Mouse (Mus musculus) kidney, postnatal 0 days (tissue): ENCODE data around the gene Kcnh2. TPM values are rescaled to one million over a fixed set of nuclear protein-coding genes. Genes with fewer than 3 reads are reported as not detected.

ENCODE experiments used
- ATAC-seq: fragments of 200-750 bp; cut with Nextera tagmentation; replicated peaks from 2 replicates; pipeline ENCODE4 v1.8.0; 2017; ENCODE audit warnings: low read depth, moderate number of reproducible peaks, moderate TSS enrichment, moderate library complexity; ENCODE audit not compliant: low FRiP score
- DNase-seq: peaks from one replicate; pipeline ENCODE4 v3.0.0-alpha.2; 2016; ENCODE audit warnings: low spot score
- H3K27ac ChIP-seq: fragments of 300-500 bp; sonication (generic); 2 replicates; pipeline ENCODE4 v1.5.1; 2014; ENCODE audit warnings: mild to moderate bottlenecking
- H3K27me3 ChIP-seq: fragments of 300-500 bp; sonication (generic); 2 replicates; pipeline ENCODE4 v1.6.1; 2014; ENCODE audit warnings: low read length, mixed read lengths; ENCODE audit not compliant: insufficient read depth
- H3K36me3 ChIP-seq: fragments of 300-500 bp; sonication (generic); 2 replicates; pipeline ENCODE4 v1.6.1; 2014; ENCODE audit warnings: low read length, mixed read lengths; ENCODE audit not compliant: insufficient read depth
- H3K4me1 ChIP-seq: fragments of 300-500 bp; sonication (generic); replicated peaks from 2 replicates; pipeline ENCODE4 v1.6.1; 2014; ENCODE audit warnings: antibody characterized with exemption, low read length, mixed read lengths; ENCODE audit not compliant: insufficient read depth
- H3K4me2 ChIP-seq: fragments of 300-500 bp; sonication (generic); 2 replicates; pipeline ENCODE4 v1.6.1; 2014; ENCODE audit warnings: mild to moderate bottlenecking, low read length, moderate library complexity, mixed read lengths
- H3K4me3 ChIP-seq: fragments of 300-500 bp; sonication (generic); replicated peaks from 2 replicates; pipeline ENCODE4 v1.5.1; 2014; ENCODE audit warnings: low read depth, low read length
- H3K9ac ChIP-seq: fragments of 300-500 bp; sonication (generic); 2 replicates; pipeline ENCODE4 v1.6.1; 2014; ENCODE audit warnings: low read depth, low read length
- H3K9me3 ChIP-seq: fragments of 300-500 bp; sonication (generic); replicated peaks from 2 replicates; pipeline ENCODE4 v1.6.1; 2016; ENCODE audit warnings: low read length, inconsistent platforms, mixed read lengths
- CTCF ChIP-seq: IDR thresholded peaks from 2 replicates; pipeline ENCODE4 v1.5.1; 2016; ENCODE audit warnings: antibody characterized with exemption, low read depth, mild to moderate bottlenecking, moderate library complexity
- WGBS: fragments of 180-500 bp; shearing (Covaris S2); extraction: QIAGEN DNeasy Blood & Tissue Kit; methylation state at CpG from one replicate; pipeline ENCODE4 v1.1.7; 2014; 5-methylcytosine and 5-hydroxymethylcytosine counted together
- polyA plus RNA-seq: library from polyadenylated mRNA; unstranded; fragments of >200 nt; fragmentation: Nextera tagmentation; extraction: Ambion mirVana; gene quantifications from 2 replicates; pipeline ENCODE4 v1.2.1, GENCODE M21; 2015

Gene Kcnh2
- polyA plus RNA-seq, 1 experiment from 2014 or later = 4.4 TPM

DNA sequence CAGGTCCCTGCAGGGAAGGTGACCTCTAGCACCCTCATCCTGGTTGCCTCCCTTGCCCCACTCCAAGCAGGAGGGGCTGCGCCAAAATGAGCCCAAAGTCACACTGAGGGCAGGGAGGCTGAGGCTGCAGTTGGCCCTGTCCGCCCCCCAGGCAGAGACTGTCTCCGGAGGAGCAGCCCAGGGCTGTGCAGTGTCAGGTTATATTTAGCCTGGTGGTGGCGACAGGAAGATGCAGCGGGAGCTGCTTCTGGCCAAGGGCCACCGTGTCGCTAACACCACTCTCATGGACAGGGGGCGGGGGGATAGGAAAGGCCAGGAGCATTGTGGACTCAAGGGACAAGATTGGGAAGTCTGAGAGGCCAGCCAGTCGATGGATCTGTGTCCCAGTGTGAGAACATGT lies 14.0 kb downstream of the Kcnh2 start:
- TF ChIP-seq CTCF = peak; percentile 25; the same call in 1 of the 2 replicates
- H3K4me2 ChIP-seq = no peak overlapping the region
- ATAC-seq = no peak
- no peaks in the 10 kb centered on the region for H3K36me3 ChIP-seq
- WGBS = 22% methylated on average over 9 of the region's 9 CpGs
- H3K4me1 ChIP-seq = no peaks in the 10 kb centered on the region
- peak; percentile 32 for DNase-seq
- no peaks in the 10 kb centered on the region for H3K27me3 ChIP-seq
- H3K4me3 ChIP-seq = no peak overlapping the region
- H3K27ac ChIP-seq = no peak overlapping the region
- H3K9ac ChIP-seq = no peak overlapping the region
- H3K9me3 ChIP-seq = no peaks in the 10 kb centered on the region

DNA sequence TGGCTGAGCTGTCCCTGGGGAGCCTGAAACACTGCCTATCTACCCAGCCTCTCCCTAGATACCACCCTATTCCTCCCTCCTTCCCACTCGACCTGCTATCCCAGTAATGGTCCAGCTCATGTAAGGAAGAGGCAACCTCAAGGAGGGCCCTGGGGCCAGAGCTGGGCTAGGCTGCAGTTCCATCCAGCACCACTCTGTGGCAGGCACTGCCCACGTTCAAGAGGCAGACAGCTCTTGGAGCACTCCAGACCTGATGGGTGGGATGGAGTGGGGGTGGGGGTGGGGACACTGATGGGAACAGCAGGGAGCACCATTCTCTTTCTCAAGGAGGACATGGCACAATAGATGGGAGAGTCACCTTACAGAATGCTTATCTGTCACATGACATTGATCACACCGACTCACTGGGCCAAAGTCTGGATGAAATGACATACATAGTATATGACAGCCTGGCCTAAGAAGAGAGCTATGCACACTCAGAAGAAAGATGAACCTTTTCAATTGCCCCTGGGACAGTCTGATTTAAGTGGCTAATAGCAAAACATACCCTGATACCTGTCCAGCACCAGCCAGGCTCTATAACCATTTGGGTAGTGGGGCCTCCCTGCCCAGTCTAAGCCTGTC lies 15.4 kb downstream of the Kcnh2 start:
- Histone ChIP-seq H3K4me1 (no peaks in the 10 kb centered on the region), H3K27ac (no peak overlapping the region), H3K27me3 (no peaks in the 10 kb centered on the region), H3K9ac (no peak overlapping the region), H3K4me3 (no peak overlapping the region), H3K9me3 (no peaks in the 10 kb centered on the region), H3K36me3 (no peaks in the 10 kb centered on the region), H3K4me2 (no peak overlapping the region)
- DNase-seq = peak; percentile 72
- peak; percentile 74 for ATAC-seq
- WGBS = 19% methylated on average over 3 of the region's 3 CpGs
- TF ChIP-seq CTCF = peak; percentile 81

DNA sequence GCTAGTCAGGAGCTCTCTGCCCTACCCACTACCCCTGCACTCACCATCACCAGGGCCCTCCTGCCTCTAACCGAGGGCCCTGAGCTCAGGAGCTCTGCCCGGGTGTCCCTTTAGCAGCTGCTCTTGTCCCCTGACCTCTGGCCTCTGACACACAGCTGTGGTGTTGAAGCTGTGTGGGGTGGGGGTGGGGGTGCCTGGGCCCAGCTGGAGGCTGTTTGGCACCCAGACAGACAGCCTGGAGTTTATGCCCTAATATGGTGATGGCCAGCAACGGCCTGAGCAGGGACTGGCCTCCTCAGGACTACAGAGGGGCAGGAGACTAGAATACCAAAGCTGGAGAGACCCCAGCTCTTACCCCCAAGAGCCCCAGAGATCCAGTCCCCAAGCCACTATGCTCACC lies 16.7 kb downstream of the Kcnh2 start:
- DNase-seq (peak; percentile 46), ATAC-seq (no peak; the same call in 1 of the 2 replicates)
- Histone ChIP-seq H3K4me3 (no peak overlapping the region), H3K4me2 (no peak overlapping the region), H3K9ac (no peak overlapping the region), H3K27me3 (no peaks in the 10 kb centered on the region), H3K27ac (no peak overlapping the region), H3K36me3 (no peaks in the 10 kb centered on the region), H3K4me1 (no peaks in the 10 kb centered on the region), H3K9me3 (no peaks in the 10 kb centered on the region)
- WGBS = 5% methylated on average over 3 of the region's 3 CpGs
- no peak for TF ChIP-seq CTCF

DNA sequence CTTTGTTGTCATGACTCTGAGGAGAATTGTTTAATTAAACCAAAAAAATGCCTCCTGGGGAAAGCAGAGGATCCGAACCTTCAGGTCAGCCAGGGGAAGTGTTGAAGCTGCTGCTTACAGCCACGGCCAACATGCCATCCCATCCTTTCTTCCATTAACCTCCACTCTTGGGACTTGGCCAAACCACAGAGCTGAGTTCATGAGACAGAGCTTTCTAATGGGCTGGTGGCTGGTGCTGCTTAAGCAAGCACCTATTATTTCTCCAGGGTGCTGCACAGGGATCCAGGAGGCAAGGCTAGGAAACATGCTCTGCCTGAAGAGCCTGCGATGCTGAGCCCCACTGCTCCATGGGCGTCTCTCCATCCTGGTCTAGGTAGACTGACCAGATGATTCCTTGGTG lies 19.0 kb downstream of the Kcnh2 start:
- H3K9me3 ChIP-seq = no peaks in the 10 kb centered on the region
- no peak overlapping the region for H3K4me3 ChIP-seq
- no peak overlapping the region for H3K27ac ChIP-seq
- TF ChIP-seq CTCF = no peak
- no peaks in the 10 kb centered on the region for H3K36me3 ChIP-seq
- H3K4me1 ChIP-seq = peaks cover 16% of the 10 kb centered on the region
- no peak overlapping the region for H3K9ac ChIP-seq
- no peak for ATAC-seq
- DNase-seq = no peak
- H3K4me2 ChIP-seq = no peak overlapping the region
- WGBS = 78% methylated on average over 4 of the region's 4 CpGs
- no peaks in the 10 kb centered on the region for H3K27me3 ChIP-seq

DNA sequence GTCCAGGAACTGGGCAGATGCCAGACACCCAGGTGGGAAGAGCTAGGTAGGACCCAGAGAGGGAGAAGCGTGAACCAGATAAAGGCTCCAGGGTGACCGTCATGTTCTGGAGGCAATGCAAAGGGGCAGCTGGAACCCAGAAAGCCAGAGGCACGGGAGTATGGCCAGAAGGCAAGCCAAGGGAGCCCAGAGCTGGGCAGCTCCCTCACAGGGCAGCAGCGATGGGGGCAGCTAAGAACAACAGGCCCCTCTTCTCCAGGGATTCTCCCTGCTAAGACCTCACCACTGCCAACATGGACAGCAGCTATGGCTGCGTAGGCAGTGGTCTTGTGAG lies 21.5 kb downstream of the Kcnh2 start:
- no peak for TF ChIP-seq CTCF
- peaks cover 16% of the 10 kb centered on the region for H3K4me1 ChIP-seq
- ATAC-seq (no peak), DNase-seq (no peak)
- peak overlapping the region; percentile 71; the same call in 1 of the 2 replicates for H3K4me2 ChIP-seq
- no peak overlapping the region for H3K4me3 ChIP-seq
- H3K27ac ChIP-seq = 0 out of 2 replicates have a peak overlapping the region, but pooled peaks have one; percentile 44
- H3K9ac ChIP-seq = 0 out of 2 replicates have a peak overlapping the region, but pooled peaks have one; percentile 53
- H3K36me3 ChIP-seq = 0 out of 2 replicates have a peak, but pooled peaks cover 2% of the 10 kb centered on the region
- WGBS = 33% methylated on average over 5 of the region's 5 CpGs
- no peaks in the 10 kb centered on the region for H3K9me3 ChIP-seq
- H3K27me3 ChIP-seq = no peaks in the 10 kb centered on the region

DNA sequence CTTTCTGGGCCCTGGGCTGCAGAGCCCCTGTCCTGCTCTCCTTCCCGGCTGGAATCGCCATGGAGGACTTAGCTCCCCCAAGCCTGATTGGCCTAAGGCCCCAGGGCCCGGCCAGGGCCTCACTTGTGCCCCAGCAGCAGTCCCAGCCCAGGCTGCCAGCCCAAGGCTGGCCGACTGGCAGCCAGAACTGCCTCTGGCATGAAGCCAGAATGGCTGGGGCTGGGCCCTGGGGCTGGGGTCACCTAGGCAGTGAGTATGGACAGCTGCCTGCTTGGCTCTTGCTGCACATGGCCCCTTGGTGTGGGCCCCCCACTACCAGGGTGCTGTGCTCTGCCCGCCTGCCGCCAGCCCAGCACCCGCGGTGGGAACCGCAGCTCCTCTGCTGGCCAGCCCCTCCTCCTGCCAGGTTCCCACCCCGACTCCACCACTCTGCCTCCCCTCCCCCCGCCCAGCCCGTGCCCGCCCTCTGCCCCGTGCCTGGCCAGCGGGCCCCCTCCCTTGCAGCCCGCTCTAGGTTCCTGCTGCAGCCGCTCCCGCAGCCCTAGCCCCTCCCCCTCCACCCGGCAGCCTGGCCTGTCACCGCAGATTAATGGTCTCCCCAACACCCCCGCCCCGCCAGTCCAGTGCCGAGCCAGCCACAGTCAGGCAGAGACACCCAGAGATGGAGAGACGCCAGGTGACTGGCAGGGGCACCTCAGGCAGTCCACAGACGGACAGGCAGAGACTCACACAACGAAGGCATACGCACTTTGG lies 22.0 kb downstream of the Kcnh2 start:
- Histone ChIP-seq H3K36me3 (0 out of 2 replicates have a peak, but pooled peaks cover 6% of the 10 kb centered on the region), H3K27me3 (no peaks in the 10 kb centered on the region), H3K27ac (peak overlapping the region; percentile 44; the same call in 1 of the 2 replicates), H3K9me3 (no peaks in the 10 kb centered on the region), H3K4me3 (peak overlapping the region; percentile 24; the same call in 1 of the 2 replicates), H3K4me1 (peaks cover 16% of the 10 kb centered on the region), H3K4me2 (peak overlapping the region; percentile 71), H3K9ac (peak overlapping the region; percentile 53)
- no peak for TF ChIP-seq CTCF
- DNase-seq (peak; percentile 75), ATAC-seq (peak; percentile 87)
- 4% methylated on average over 19 of the region's 27 CpGs for WGBS
